Mouse (Mus musculus) right cerebral cortex, adult 18-20 months (tissue): ENCODE results near the gene Epb41l2.

Source experiments
- DNase-seq: peaks from one replicate; pipeline ENCODE4 v3.0.0; 2022; ENCODE audit warnings: mixed read lengths

Epb41l2 gene

GRCm38 (mm10) chr10:25366691-25367090, 7.1 kb downstream of the Epb41l2 start:
- DNase-seq: no peak

GRCm38 (mm10) chr10:25368928-25369327, 9.3 kb downstream of the Epb41l2 start:
- DNase-seq: no peak

GRCm38 (mm10) chr10:25369691-25370090, 10.1 kb downstream of the Epb41l2 start:
- no peak for DNase-seq

GRCm38 (mm10) chr10:25371336-25371735, 11.7 kb downstream of the Epb41l2 start:
- no peak for DNase-seq

- DNase-seq: no peak
Observed at GRCm38 (mm10) chr10:25371915-25372371, 12.3 kb downstream of the Epb41l2 start.

GRCm38 (mm10) chr10:25372510-25373148, 13.0 kb downstream of the Epb41l2 start:
- DNase-seq: no peak

GRCm38 (mm10) chr10:25375036-25375435, 15.4 kb downstream of the Epb41l2 start:
- DNase-seq: no peak

- DNase-seq: no peak
Observed at GRCm38 (mm10) chr10:25380746-25381481, 21.3 kb downstream of the Epb41l2 start.

- DNase-seq: no peak
Observed at GRCm38 (mm10) chr10:25381951-25382350, 22.4 kb downstream of the Epb41l2 start.

GRCm38 (mm10) chr10:25383171-25383570, 23.6 kb downstream of the Epb41l2 start:
- no peak for DNase-seq

- no peak for DNase-seq
Observed at GRCm38 (mm10) chr10:25384391-25384790, 24.8 kb downstream of the Epb41l2 start.

GRCm38 (mm10) chr10:25385811-25386580, 26.4 kb downstream of the Epb41l2 start:
- no peak for DNase-seq

- no peak for DNase-seq
Observed at GRCm38 (mm10) chr10:25386868-25387267, 27.3 kb downstream of the Epb41l2 start.

GRCm38 (mm10) chr10:25387268-25387667, 27.7 kb downstream of the Epb41l2 start:
- no peak for DNase-seq

- DNase-seq: no peak
Observed at GRCm38 (mm10) chr10:25392786-25393185, 33.2 kb downstream of the Epb41l2 start.

- DNase-seq: no peak
Observed at GRCm38 (mm10) chr10:25393721-25394120, 34.1 kb downstream of the Epb41l2 start.

GRCm38 (mm10) chr10:25395236-25395886, 35.8 kb downstream of the Epb41l2 start:
- DNase-seq: no peak

- no peak for DNase-seq
Observed at GRCm38 (mm10) chr10:25396859-25397258, 37.3 kb downstream of the Epb41l2 start.

GRCm38 (mm10) chr10:25397767-25398690, 38.4 kb downstream of the Epb41l2 start:
- DNase-seq: peak; percentile 22

GRCm38 (mm10) chr10:25399016-25399415, 39.4 kb downstream of the Epb41l2 start:
- DNase-seq: no peak

- DNase-seq: no peak
Observed at GRCm38 (mm10) chr10:25400076-25400475, 40.5 kb downstream of the Epb41l2 start.

GRCm38 (mm10) chr10:25400646-25401045, 41.0 kb downstream of the Epb41l2 start:
- DNase-seq: no peak
